Mouse (Mus musculus): ENCODE measurements around the gene Unc79. TPM values are rescaled to one million over a fixed set of nuclear protein-coding genes. Genes with fewer than 3 reads are reported as not detected.
A peak's percentile ranks its signal among the peaks of the same experiment; 100 is the strongest.

Unc79 gene
- total and polyA plus RNA-seq, 3 experiments: 0.04 to 0.86 (median 0.05) TPM

- dilution Hi-C loops (cut with MboI; ENCODE audit: extremely low pct_ligation_motif_present, extremely low pct_unique_long_range_greater_than_20kb, low sequenced_read_pairs) (no loop called here), in situ Hi-C loops (cut with MboI; ENCODE audit: low pct_ligation_motif_present, low pct_unique_long_range_greater_than_20kb, low sequenced_read_pairs) (loop anchor here (5.0 kb wide), 2 partner anchors 163 to 223 kb away; no protein-coding TSS in a partner anchor)
- no peak overlapping the region for H3K4me3 ChIP-seq (replicated peaks in 1 of 3; ENCODE audit: low read depth in 2 of 3, low read length in 2 of 3, poor library complexity in 1 of 3)
- no peaks in the 10 kb centered on the region for H3K27me3 ChIP-seq (replicated peaks)
- no peak overlapping the region for H3K9ac ChIP-seq (ENCODE audit: insufficient read depth, low read depth)
- no peak for TF ChIP-seq ETS1 (conservative IDR thresholded peaks at IDR 0.05; ENCODE audit: low read depth, low read length)
- TF ChIP-seq JUND (conservative IDR thresholded peaks at IDR 0.05; ENCODE audit: low read depth, low read length): no peak
- peak; percentile 82 for TF ChIP-seq RAD21 (IDR thresholded peaks at IDR 0.05; ENCODE audit: low read depth, low read length)
- peak; percentile 66 for TF ChIP-seq ZC3H11A (IDR thresholded peaks at IDR 0.05; ENCODE audit: low read depth, low read length)
- no peak for TF ChIP-seq HCFC1 (IDR thresholded peaks at IDR 0.05; ENCODE audit: low read depth, low read length)
- TF ChIP-seq POLR2A (IDR thresholded peaks at IDR 0.05; ENCODE audit: low read depth, low read length): no peak
- no peak for TF ChIP-seq POLR2AphosphoS2 (IDR thresholded peaks at IDR 0.05; ENCODE audit: low read depth, low read length)
- TF ChIP-seq SIN3A (IDR thresholded peaks at IDR 0.05; ENCODE audit: low read length): peak; percentile 98
- no peak for TF ChIP-seq PAX5 (IDR thresholded peaks at IDR 0.05; ENCODE audit: low read length)
- no peak for TF ChIP-seq UBTF (IDR thresholded peaks at IDR 0.05; ENCODE audit: low read depth, low read length)
- no peak for TF ChIP-seq CHD2 (IDR thresholded peaks at IDR 0.05; ENCODE audit: low read length)
- TF ChIP-seq MYC (IDR thresholded peaks at IDR 0.05; ENCODE audit: low read depth, low read length): 0 out of 2 replicates have a peak, but pooled peaks have one; percentile 43
- no peak for TF ChIP-seq CHD1 (IDR thresholded peaks at IDR 0.05; ENCODE audit: low read depth, low read length)
- TF ChIP-seq GABPA (IDR thresholded peaks at IDR 0.05; ENCODE audit: insufficient replicate concordance, low read depth, low read length): no peak
- TF ChIP-seq KAT2A (IDR thresholded peaks at IDR 0.05; ENCODE audit: insufficient replicate concordance, low read length): no peak
- TF ChIP-seq IRF4 (IDR thresholded peaks at IDR 0.05; ENCODE audit: low read depth, low read length): 0 out of 2 replicates have a peak, but pooled peaks have one; percentile 8
- TF ChIP-seq USF1 (IDR thresholded peaks at IDR 0.05; ENCODE audit: low read depth, low read length): no peak
- no peak for TF ChIP-seq NRF1 (IDR thresholded peaks at IDR 0.05; ENCODE audit: low read depth, low read length)
- no peak for TF ChIP-seq EP300 (IDR thresholded peaks at IDR 0.05; ENCODE audit: low read length)
- TF ChIP-seq MAX (IDR thresholded peaks at IDR 0.05; ENCODE audit: low read length): no peak; the same call in 1 of the 2 replicates
- TF ChIP-seq E2F4 (IDR thresholded peaks at IDR 0.05; ENCODE audit: insufficient replicate concordance, low read depth, low read length): no peak
- TF ChIP-seq NELFE (IDR thresholded peaks at IDR 0.05; ENCODE audit: low read depth, low read length): peak; percentile 29; the same call in 1 of the 2 replicates
- TF ChIP-seq JUN (IDR thresholded peaks at IDR 0.05; ENCODE audit: insufficient read depth, low read depth, low read length): no peak
- TF ChIP-seq ZNF384 (IDR thresholded peaks at IDR 0.05; ENCODE audit: low read depth, low read length): no peak
- peak; percentile 42; the same call in 1 of the 2 replicates for TF ChIP-seq MXI1 (IDR thresholded peaks at IDR 0.05; ENCODE audit: low read depth, low read length)
- no peak for TF ChIP-seq MAFK (IDR thresholded peaks at IDR 0.05; ENCODE audit: insufficient replicate concordance, low read length)
- TF ChIP-seq USF2 (conservative IDR thresholded peaks at IDR 0.05; ENCODE audit: low read depth, low read length): no peak
- peak; percentile 40 for TF ChIP-seq BHLHE40 (IDR thresholded peaks at IDR 0.05; ENCODE audit: low read depth, low read length)
- TF ChIP-seq CTCF (conservative IDR thresholded peaks at IDR 0.05 in 1 of 2, IDR thresholded peaks at IDR 0.05 in 1 of 2; ENCODE audit: low read depth in 2 of 2, low read length in 2 of 2): peak; percentile 47 to 89
- no peak for TF ChIP-seq MAZ (IDR thresholded peaks at IDR 0.05; ENCODE audit: low read depth, low read length)
- no peak for TF ChIP-seq ZMIZ1 (IDR thresholded peaks at IDR 0.05; ENCODE audit: low read depth, low read length)
- TF ChIP-seq TBP (conservative IDR thresholded peaks at IDR 0.05; ENCODE audit: low read depth, low read length): no peak
- TF ChIP-seq TCF12 (IDR thresholded peaks at IDR 0.05; ENCODE audit: low read depth, low read length): no peak
- no peak for TF ChIP-seq RCOR1 (conservative IDR thresholded peaks at IDR 0.05; ENCODE audit: low read depth, low read length)
- TF ChIP-seq MEF2A (IDR thresholded peaks at IDR 0.05; ENCODE audit: borderline replicate concordance, low read depth, low read length): no peak
- no peak for TF ChIP-seq ELF1 (IDR thresholded peaks at IDR 0.05; ENCODE audit: low read depth, low read length)
- TF ChIP-seq SMC3 (IDR thresholded peaks at IDR 0.05; ENCODE audit: low read depth, low read length): peak; percentile 83
- TF ChIP-seq ZKSCAN1 (IDR thresholded peaks at IDR 0.05; ENCODE audit: borderline replicate concordance, low read depth, low read length): no peak
- H3K36me3 ChIP-seq (replicated peaks in 1 of 2; ENCODE audit: control insufficient read depth in 1 of 2, insufficient read depth in 1 of 2, low read length in 1 of 2): no peaks in the 10 kb centered on the region
- no peak overlapping the region for H3K4me2 ChIP-seq (ENCODE audit: insufficient read depth, low read depth, poor library complexity, severe bottlenecking)
- peaks cover 7% of the 10 kb centered on the region for H3K9me3 ChIP-seq (replicated peaks; ENCODE audit: low read length)
- DNase-seq (ENCODE audit: extremely low read depth): peak; percentile 81
- no peak overlapping the region for H3K27ac ChIP-seq (ENCODE audit: insufficient read depth, low read depth)
- H3K4me1 ChIP-seq (ENCODE audit: control insufficient read depth in 1 of 2, insufficient read depth in 2 of 2): peaks cover 0 to 7% of the 10 kb centered on the region in 2 experiments; a peak in 2 of 4 replicates
- no peaks in the 10 kb centered on the region for H3K79me2 ChIP-seq (replicated peaks; ENCODE audit: control insufficient read depth, extremely low read depth, insufficient read depth, poor library complexity, severe bottlenecking)
Measured at GRCm38 (mm10) chr12:103143798-103144565, 195.3 kb downstream of the Unc79 start.
